Mouse (Mus musculus) layer of hippocampus, adult 18-20 months (tissue): Measurements from ENCODE around the gene Pecr. TPM values are rescaled to one million over a fixed set of nuclear protein-coding genes. Genes with fewer than 3 reads are reported as not detected.
A peak's percentile ranks its signal among the peaks of the same experiment; 100 is the strongest.
"Not testable (repeated sequence)": the region's sequence is repeated elsewhere in the genome, so short reads cannot be mapped to it uniquely, and the experiment has no call there.

Experiments used
- DNase-seq, 2 experiments: peaks; one replicate each; pipeline ENCODE4 v3.0.0; 2022; ENCODE audit warnings: low spot score in 2 of 2
- total RNA-seq, 2 experiments: library from RNA; stranded (reverse); gene quantifications; 2 replicates each; pipeline ENCODE4 v1.2.3; 2021

The Pecr gene
- total RNA-seq, 2 experiments from 2014 or later: 5.6 to 6.3 TPM

DNA sequence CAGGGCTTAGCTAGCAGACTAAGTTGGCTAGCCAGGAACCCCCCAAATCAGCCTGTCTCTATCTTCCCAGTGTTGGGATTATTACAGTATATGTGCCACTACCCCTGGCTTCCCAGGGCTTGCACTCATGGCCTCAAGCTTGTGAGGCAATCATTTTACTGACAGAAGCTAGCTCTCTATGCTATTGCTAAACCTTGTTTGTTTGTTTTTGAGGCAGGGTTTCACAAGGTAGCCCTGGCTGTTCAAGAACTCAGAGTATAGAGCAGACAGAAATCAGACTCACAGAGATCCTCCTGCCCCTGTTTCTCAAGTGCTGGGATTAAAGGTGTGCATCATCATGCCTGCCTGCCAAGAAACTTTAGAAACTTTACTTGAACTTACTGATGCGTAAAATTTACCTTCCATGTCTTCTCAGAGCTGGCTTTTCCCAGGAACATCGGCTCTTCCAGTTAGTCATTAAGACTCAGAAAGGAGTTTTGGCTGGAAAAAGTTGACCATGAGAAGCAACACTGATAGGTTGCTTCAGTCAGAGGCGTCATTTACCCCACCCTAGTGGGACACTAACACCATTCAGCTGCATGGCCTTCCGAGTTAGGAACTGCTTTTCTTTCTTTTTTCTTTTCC is 4.5 kb upstream of the Pecr start:
- DNase-seq: no peak

DNA sequence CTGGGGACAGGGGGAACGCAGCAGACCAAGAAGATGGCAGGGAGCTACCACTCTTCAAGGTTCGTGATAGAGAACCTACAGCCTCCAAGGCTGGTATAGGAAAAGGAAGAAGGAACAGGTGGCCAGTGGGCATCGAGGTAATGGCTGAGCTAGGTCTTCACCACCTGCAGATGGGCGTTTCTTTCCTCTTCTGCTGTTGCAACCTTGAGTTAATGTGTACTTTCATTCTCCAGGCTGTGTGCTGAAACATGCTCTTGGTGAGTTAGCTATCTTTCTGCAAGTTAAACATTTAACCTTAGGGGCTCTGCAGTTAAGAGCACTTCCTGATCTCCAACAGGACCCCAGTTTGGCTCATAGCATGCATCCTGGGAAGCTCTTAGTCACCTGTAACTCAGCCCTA is 3.8 kb upstream of the Pecr start:
- DNase-seq: no peak

DNA sequence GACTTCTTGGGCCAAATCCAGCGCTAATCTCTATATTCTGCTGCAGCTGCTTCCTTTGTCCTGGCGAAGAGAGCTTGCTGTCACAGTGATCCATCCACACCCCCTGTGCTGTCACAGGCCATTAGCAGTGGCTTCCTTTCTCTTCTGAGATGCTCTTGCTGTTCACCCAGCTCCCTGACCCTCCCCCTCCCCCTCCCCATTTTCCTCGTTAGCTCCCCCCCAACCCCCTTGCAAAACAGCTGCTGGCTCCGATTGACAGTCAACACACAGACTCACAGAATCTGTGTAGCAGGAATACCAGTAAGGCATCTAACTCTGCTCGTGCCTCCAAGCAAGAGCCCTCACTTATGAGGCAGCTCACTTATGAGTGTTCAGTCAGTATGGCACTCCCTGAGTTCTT is 2.8 kb upstream of the Pecr start:
- DNase-seq: no peak

DNA sequence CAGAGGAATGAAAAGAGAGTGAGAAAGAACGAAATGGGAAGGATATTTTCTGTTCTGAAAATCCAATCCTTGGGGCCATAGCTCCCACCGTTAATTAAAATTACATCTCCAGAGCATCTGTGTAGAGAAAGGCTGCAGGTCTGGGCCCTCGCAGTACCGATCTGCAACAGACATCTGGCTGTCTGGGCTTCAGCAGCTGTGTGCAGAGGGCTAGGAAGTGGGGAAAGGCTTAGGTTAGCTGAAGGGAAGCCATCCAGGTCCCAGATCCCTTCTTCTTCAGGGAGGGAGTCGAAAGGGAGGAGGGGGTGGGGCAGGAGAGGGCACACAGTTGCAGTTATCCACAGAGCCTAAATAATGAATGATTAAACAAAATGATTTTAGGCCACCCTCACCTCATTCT is 425 bp upstream of the Pecr start:
- no peak for DNase-seq

DNA sequence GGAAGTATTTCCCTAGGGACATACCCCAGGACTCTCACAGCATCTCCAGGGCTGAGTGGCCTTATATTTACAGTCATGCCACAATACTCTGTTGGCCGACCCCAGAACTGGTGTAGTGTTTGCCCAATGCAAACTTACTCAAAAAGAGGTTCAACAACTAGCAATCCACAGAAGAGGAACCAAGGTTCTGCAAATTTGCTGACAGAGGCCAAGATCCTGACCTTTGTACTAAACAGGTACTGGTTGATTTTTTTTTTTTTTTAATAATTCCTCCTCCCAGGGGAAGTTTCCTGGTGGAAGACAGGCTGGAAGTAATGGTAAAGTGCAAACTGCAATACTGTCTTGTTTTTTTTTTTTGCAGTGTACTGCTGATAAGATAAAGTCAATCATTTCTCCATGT is 1.5 kb downstream of the Pecr start:
- DNase-seq: no peak

GRCm38 (mm10) chr1:72278085-72278484 is 6.0 kb downstream of the Pecr start:
- DNase-seq: no peak

GRCm38 (mm10) chr1:72263099-72263498 is 21.0 kb downstream of the Pecr start:
- no peak for DNase-seq

DNA sequence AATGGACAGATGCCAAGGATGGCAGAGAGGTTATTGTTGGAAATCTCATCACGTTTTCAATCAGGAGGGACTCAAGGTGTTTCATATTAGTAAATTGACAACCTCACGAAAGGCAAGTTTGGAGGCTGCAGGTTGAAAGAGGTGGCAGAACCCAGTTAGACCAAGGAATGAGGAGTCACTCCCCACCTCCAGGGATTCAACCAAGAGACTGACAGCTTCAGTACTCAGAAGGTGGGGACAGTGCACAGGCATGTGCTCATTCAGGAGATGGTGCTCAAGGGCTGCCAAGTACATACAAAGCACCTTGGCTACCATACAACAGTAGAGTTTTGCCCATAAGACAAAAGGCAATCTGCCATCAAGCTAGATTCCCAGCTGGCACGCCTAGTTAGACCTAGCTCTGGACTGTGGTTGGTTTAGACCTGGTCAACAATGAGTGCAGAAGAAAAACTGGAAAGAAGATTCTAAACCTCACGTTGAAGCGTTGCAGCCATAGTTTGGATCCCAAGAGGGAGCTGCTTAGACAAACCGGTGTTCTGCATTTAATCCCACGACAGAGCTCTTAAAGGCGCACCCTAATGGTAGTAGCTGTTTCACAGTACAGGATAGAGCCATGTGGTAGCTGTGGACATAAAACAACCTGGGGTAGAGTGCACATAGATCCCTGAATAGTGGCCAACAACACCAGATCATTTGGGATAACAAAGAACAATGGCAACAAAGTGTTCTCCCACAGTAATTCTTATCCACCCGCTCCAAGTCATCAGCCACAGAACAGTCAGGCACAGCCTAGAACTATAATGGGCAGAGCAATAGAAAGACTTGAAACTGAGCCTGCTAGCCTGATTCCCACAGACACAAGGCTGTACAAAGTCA is 27.5 kb downstream of the Pecr start:
- DNase-seq: no peak

GRCm38 (mm10) chr1:72255854-72256175 is 28.3 kb downstream of the Pecr start:
- no peak for DNase-seq

DNA sequence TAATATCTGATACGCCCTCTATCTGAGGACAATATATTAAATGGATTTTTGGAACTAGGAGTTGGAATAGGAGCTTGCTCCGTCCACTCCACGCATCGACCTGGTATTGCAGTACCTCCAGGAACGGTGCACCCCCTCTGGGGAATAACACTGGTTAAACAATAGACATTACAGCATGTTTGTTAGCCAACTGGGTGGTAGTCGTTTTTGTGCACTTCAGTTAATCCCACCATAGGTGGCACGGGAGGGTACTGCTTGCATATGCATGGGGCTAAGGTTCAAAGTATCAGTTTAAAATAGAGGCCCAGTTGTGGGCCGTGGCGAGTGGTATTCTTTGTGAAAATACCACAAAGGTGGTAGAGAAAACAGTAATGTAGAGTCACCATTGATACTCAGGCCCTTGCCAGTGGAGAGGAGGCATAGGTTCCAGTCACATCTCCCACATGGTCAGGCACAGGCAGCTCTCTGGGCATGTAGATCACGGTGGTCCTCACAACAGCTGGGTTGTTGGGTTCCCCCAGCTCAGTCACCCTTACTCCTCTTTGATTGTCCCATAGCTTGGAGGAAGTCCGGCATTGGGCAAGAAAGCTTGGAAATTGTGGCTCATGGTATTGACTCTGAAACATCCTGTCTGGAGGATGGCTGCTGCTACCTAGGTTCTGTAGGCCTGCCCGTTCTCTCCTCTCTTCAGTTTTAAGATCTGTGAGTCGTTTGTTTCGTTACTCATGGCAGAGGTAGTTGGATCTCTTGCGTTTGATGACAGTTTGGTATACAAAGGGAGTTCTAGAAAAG is 28.9 kb downstream of the Pecr start:
- DNase-seq: no peak

DNA sequence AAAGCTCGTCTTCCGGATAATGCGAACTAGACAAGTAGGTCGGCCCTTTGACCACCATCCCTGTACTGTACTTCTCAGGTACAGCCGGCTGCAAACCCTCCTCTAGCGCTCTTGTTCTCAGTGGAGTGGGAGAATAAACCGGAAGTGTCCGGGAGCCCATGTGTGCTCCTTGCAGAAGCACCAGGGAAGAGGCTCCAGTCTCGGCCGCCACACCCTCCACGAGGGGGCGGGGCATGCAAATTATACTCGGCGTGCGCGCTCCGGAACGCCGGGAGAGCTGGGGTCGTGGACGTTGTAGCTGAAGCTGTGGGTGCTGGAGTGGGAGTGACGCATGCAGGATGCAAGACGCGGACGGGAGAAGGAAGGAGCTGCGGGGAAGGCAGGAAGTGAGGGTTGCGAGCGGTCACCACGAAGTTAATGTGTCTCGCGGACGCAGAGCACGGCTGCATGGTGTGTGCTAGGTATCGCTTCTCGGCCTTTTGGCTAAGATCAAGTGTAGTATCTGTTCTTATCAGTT is 29.5 kb downstream of the Pecr start:
- peak; percentile 78 to 85 for DNase-seq

GRCm38 (mm10) chr1:72253881-72254491 is 30.1 kb downstream of the Pecr start:
- DNase-seq: peak in 1 of 2 experiments; percentile 19

DNA sequence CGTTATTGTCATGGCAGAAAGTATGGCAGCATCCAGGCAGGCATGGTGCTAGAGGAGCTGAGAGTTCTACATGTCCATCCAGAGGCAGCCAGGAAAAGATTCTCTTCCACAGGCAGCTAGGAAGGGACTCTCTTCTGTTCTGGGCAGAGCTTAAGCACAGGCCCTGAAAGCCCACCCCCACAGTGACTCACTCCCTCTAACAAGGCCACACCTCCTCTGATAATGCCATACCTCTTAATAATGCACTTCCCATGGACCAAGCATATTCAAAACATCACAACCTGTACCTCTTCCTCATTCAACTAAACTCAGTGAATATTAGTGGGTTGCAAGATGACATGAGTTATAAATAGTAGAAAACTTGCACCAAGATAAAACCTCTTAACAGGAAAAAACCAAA is 32.3 kb downstream of the Pecr start:
- DNase-seq: no peak

DNA sequence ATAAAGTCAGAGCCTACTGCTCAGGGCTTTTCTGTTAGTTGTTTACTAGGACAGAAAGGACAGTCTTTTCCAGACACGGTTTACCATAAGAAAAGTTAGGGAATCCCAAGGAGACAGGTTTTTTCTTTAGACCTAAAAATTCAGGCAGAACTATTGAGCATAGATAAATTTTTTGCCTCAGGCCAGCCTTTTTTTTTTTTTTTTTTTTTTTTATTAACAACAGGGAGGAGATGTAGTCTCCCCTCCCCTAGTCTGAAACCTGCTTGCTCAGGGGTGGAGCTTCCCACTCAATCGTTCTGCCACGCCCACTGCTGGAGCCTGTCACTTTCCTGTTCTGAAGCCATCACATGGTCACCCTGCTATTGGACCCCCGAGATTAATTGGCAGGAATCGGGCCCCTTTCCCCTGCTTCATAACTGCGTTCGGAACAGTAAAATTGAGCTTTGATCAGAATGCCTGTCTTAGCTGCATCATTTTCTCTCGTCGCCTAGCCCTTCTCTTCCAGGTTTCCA is 35.8 kb downstream of the Pecr start:
- DNase-seq: not testable (repeated sequence)

DNA sequence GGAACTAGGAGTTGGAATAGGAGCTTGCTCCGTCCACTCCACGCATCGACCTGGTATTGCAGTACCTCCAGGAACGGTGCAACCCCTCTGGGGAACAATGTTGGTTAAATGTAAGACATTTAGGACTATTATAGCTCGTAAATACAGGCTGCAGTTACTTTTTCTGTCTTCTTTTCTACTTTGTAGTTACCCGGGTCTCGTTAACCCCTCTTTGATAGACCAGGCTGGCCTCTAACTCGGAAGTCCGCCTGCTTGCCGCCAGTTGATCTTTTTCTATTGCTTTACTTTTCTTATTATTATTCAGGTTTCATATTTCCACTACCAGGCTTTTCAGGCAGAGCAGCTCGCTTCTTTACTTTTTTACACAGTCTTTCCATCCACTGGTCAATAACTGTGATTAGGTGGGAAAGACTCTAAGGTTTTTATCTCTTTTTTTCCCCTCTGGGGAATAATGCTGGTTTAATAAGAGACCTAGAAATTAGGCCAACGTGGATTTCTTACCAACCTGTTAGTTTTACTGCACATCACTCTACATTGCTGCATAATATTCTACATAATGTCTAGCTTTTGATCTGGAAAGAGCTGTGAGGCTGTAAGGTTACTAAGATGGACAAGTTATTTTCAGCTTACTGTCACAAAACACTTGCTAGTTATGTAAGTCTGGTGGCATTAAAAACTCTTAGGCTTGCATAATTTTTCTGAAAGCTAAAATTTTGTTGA is 39.6 kb downstream of the Pecr start:
- no peak for DNase-seq

DNA sequence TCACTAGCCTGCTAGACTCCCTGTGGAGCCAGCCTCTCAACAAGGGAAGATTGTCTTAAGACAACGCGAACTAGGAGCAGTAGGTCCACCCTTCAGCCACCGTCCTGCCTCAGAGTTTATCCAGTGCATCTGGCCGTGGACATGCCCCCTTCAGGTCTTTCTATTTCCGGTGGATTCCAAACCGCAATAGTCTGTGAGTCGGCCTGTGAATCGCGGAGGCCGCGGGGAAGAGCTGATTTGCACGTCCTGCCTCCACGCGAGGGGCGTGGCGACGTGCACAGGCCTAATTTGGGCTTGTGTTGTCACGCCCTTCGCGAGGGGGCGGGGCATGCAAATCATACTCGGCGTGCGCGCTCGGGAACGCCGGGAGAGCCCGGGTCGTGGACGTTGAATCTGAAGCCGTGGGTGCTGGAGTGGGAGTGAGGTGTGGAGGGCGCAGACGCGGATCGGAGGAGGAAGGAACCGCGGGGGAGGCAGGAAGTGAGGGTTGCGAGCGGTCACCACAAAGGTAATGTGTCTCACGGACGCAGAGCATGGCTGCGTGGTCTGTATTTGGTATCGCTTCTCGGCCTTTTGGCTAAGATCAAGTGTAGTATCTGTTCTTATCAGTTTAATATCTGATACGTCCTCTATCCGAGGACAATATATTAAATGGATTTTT is 40.3 kb downstream of the Pecr start:
- peak; percentile 93 to 97 for DNase-seq

GRCm38 (mm10) chr1:72242581-72243143 is 41.5 kb downstream of the Pecr start:
- DNase-seq: no peak

DNA sequence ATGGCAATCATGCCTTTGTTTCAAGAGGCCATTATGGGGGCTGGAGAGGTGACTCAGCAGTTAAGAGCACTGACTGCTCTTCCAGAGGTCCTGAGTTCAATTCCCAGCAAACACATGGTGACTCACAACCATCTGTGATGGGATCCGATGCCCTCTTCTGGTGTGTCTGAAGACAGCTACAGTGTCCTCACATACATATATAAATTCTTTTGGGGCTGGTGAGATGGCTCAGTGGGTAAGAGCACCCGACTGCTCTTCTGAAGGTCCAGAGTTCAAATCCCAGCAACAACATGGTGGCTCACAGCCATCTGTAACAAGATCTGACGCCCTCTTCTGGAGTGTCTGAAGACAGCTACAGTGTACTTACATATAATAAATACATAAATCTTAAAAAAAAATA is 45.0 kb downstream of the Pecr start:
- not testable (repeated sequence) for DNase-seq

GRCm38 (mm10) chr1:72238016-72238580 is 46.0 kb downstream of the Pecr start:
- DNase-seq: no peak
